Mouse (Mus musculus): ENCODE data around the gene Erc1.
"Not testable (repeated sequence)": the region's sequence is repeated elsewhere in the genome, so short reads cannot be mapped to it uniquely, and the experiment has no call there.

The Erc1 gene

GRCm38 (mm10) chr6:119848034-119848695 is at the start of gene Erc1:
Erc1 (minus strand) TSS chr6:119848167.
- peak; percentile 94 for DNase-seq (ENCODE audit: low read depth, low spot score)

- no peak for DNase-seq (ENCODE audit: low read depth, low spot score)
Measured at GRCm38 (mm10) chr6:119892711-119893110, 44.7 kb upstream of the Erc1 start.

- DNase-seq (ENCODE audit: low read depth, low spot score): no peak
Measured at GRCm38 (mm10) chr6:119883151-119883550, 35.2 kb upstream of the Erc1 start.

GRCm38 (mm10) chr6:119864341-119865034 is 16.5 kb upstream of the Erc1 start:
- DNase-seq (ENCODE audit: low read depth, low spot score): no peak

- no peak for DNase-seq (ENCODE audit: low read depth, low spot score)
Measured at GRCm38 (mm10) chr6:119861519-119861918, 13.6 kb upstream of the Erc1 start.

- DNase-seq (ENCODE audit: low read depth, low spot score): no peak
Measured at GRCm38 (mm10) chr6:119860236-119860635, 12.3 kb upstream of the Erc1 start.

GRCm38 (mm10) chr6:119855471-119855870 is 7.5 kb upstream of the Erc1 start:
- no peak for DNase-seq (ENCODE audit: low read depth, low spot score)

- peak; percentile 1 for DNase-seq (ENCODE audit: low read depth, low spot score)
Measured at GRCm38 (mm10) chr6:119854156-119854555, 6.2 kb upstream of the Erc1 start.

- no peak for DNase-seq (ENCODE audit: low read depth, low spot score)
Measured at GRCm38 (mm10) chr6:119849858-119850257, 1.9 kb upstream of the Erc1 start.

GRCm38 (mm10) chr6:119849348-119849709 is 1.4 kb upstream of the Erc1 start:
- DNase-seq (ENCODE audit: low read depth, low spot score): no peak

GRCm38 (mm10) chr6:119848696-119849347 is 855 bp upstream of the Erc1 start:
- no peak for DNase-seq (ENCODE audit: low read depth, low spot score)

GRCm38 (mm10) chr6:119847518-119848033 is 391 bp downstream of the Erc1 start:
- peak; percentile 76 for DNase-seq (ENCODE audit: low read depth, low spot score)

GRCm38 (mm10) chr6:119846751-119847517 is 1.0 kb downstream of the Erc1 start:
- peak; percentile 1 for DNase-seq (ENCODE audit: low read depth, low spot score)

GRCm38 (mm10) chr6:119829951-119830350 is 18.0 kb downstream of the Erc1 start:
- no peak for DNase-seq (ENCODE audit: low read depth, low spot score)

- DNase-seq (ENCODE audit: low read depth, low spot score): no peak
Measured at GRCm38 (mm10) chr6:119828165-119828564, 19.8 kb downstream of the Erc1 start.

GRCm38 (mm10) chr6:119826701-119827100 is 21.3 kb downstream of the Erc1 start:
- no peak for DNase-seq (ENCODE audit: low read depth, low spot score)

GRCm38 (mm10) chr6:119822216-119822615 is 25.8 kb downstream of the Erc1 start:
- no peak for DNase-seq (ENCODE audit: low read depth, low spot score)

- DNase-seq (ENCODE audit: low read depth, low spot score): no peak
Measured at GRCm38 (mm10) chr6:119821158-119821557, 26.8 kb downstream of the Erc1 start.

- DNase-seq (ENCODE audit: low read depth, low spot score): no peak
Measured at GRCm38 (mm10) chr6:119818541-119818940, 29.4 kb downstream of the Erc1 start.

- no peak for DNase-seq (ENCODE audit: low read depth, low spot score)
Measured at GRCm38 (mm10) chr6:119815426-119815825, 32.5 kb downstream of the Erc1 start.

GRCm38 (mm10) chr6:119813055-119813454 is 34.9 kb downstream of the Erc1 start:
- DNase-seq (ENCODE audit: low read depth, low spot score): not testable (repeated sequence)
